9 mouse cellular contexts compared by ENCODE assay signal in the genomic region with DNA sequence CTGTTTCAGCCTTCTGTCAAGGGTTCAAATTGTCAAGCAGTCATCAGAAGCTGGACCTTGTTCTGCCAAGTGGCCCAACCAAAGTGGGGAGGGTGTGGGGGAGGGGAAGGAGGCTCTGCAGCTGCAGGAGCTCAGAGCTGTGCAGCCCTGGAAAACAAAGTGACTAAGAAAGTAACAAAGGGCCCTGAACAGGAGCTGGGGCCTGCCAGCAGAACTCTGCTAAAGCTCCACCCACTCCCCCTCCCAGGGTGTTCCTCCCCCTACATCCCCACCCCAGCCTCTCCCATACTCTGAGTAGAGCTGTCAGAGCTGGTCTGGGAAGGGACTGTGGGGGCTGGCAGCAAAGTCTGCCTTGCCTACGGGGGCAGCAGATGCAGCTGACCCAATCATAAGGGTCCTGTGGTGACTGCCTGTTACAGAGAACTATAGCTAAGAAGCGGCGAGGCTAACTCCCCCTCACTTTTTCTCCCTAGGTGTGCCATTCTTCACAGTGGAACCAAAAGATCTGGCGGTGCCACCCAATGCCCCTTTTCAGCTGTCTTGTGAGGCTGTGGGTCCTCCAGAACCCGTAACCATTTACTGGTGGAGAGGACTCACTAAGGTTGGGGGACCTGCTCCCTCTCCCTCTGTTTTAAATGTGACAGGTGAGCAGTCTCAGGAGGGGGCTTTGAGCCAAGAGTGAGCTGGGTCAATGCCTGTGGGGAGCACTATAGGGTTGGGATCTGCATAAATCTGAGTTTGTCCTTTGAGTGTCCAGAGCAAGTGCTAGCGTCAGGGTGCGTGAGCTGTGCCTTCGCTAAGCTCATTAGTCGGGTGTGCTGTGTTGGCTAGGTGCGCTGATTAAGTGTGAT. TPM values are rescaled to one million over a fixed set of nuclear protein-coding genes. Genes with fewer than 3 reads are reported as not detected.
DNase-seq lines count a peak whose midpoint lies in the region; ATAC-seq lines count a peak whose summit lies in the region.
"Had no signal": no experiment of that assay in that cellular context is flagged by ENCODE, and none has a peak within 500 bp of the region (broad histone marks: within the 10 kb centered on the region; RNA-seq: fewer than 3 reads in every experiment).

No protein-coding gene starts in this region.

- H3K4me2 ChIP-seq in heart, embryonic 11.5 days: no peak overlapping the region
- peak overlapping the region; percentile 11; the same call in 1 of the 2 replicates for H3K4me2 ChIP-seq in hindbrain, embryonic 11.5 days (replicated peaks; ENCODE audit: low read depth, low read length)

- H3K4me3 ChIP-seq in heart, embryonic 11.5 days (ENCODE audit: low read depth, low read length): no peak overlapping the region
- no peak overlapping the region for H3K4me3 ChIP-seq in hindbrain, embryonic 11.5 days (ENCODE audit: low read depth, low read length)

- ATAC-seq in heart, embryonic 11.5 days (replicated peaks; ENCODE audit: insufficient number of reproducible peaks, low FRiP score, low TSS enrichment): 0 out of 2 replicates have a peak, but pooled peaks have one; percentile 7
- ATAC-seq in hindbrain, embryonic 11.5 days (ENCODE audit: low FRiP score): peak; percentile 71
- no peak for ATAC-seq in erythroblast, adult 5-6 weeks (replicated peaks; ENCODE audit: low FRiP score, poor library complexity, severe bottlenecking)

- H3K27ac ChIP-seq in heart, embryonic 11.5 days (ENCODE audit: low read depth, low read length): no peak overlapping the region
- peak overlapping the region; percentile 48 for H3K27ac ChIP-seq in hindbrain, embryonic 11.5 days (ENCODE audit: low read depth, low read length)

- H3K9ac ChIP-seq in heart, embryonic 11.5 days (ENCODE audit: low read depth, low read length): no peak overlapping the region
- peak overlapping the region; percentile 32; the same call in 1 of the 2 replicates for H3K9ac ChIP-seq in hindbrain, embryonic 11.5 days (ENCODE audit: low read depth, low read length)

- H3K36me3 ChIP-seq in heart, embryonic 11.5 days (ENCODE audit: control insufficient read depth, insufficient read depth, low read length): no peaks in the 10 kb centered on the region
- no peaks in the 10 kb centered on the region for H3K36me3 ChIP-seq in hindbrain, embryonic 11.5 days (ENCODE audit: control insufficient read depth, insufficient read depth, low read length)

- no peaks in the 10 kb centered on the region for H3K9me3 ChIP-seq in heart, embryonic 11.5 days (replicated peaks; ENCODE audit: control insufficient read depth, low read length)
- no peaks in the 10 kb centered on the region for H3K9me3 ChIP-seq in hindbrain, embryonic 11.5 days (ENCODE audit: control insufficient read depth, low read length)

- H3K27me3 ChIP-seq in heart, embryonic 11.5 days (ENCODE audit: control insufficient read depth, insufficient read depth, low read length): peaks cover 18% of the 10 kb centered on the region
- H3K27me3 ChIP-seq in hindbrain, embryonic 11.5 days (ENCODE audit: control insufficient read depth, insufficient read depth, low read length): 0 out of 2 replicates have a peak, but pooled peaks cover 9% of the 10 kb centered on the region

- no peak for DNase-seq in heart, adult 11 months
- DNase-seq in ovary, postnatal 36 days (ENCODE audit: low spot score): peak; percentile 49
- no peak for DNase-seq in ovary, postnatal 10 days (ENCODE audit: low spot score)
- peak; percentile 68 for DNase-seq in hindbrain, embryonic 11.5 days (ENCODE audit: low spot score)
- DNase-seq in retina, embryonic 14.5 days (ENCODE audit: low spot score): peak; percentile 66
- DNase-seq in urinary bladder, adult 2 months (ENCODE audit: low spot score): no peak

- WGBS in heart, embryonic 11.5 days (ENCODE audit: insufficient replicate concordance): 46% methylated on average over 10 of the region's 10 CpGs
- 25% methylated on average over 10 of the region's 10 CpGs for WGBS in hindbrain, embryonic 11.5 days

- H3K4me1 ChIP-seq in heart, embryonic 11.5 days (ENCODE audit: control insufficient read depth, insufficient read depth, low read length): peaks cover 42% of the 10 kb centered on the region
- peaks cover 24% of the 10 kb centered on the region for H3K4me1 ChIP-seq in hindbrain, embryonic 11.5 days (replicated peaks; ENCODE audit: control insufficient read depth, insufficient read depth, low read length)

RNA-seq across cellular contexts. Expression of gene Tyro3, which starts 5.5 kb away (rescaled TPM):
- polyA plus RNA-seq in heart, embryonic 11.5 days (2014; fragmentation: Nextera tagmentation; extraction: Ambion mirVana): 7.3 and 8.4 TPM in 2 replicates
- polyA plus RNA-seq in hindbrain, embryonic 11.5 days (2014; fragmentation: Nextera tagmentation; extraction: Ambion mirVana): 16.6 and 17.5 TPM in 2 replicates
- total RNA-seq in erythroblast, adult 5-6 weeks (2015; ENCODE audit: low replicate concordance): not detected in 2 replicates
- not detected in 2 replicates for total RNA-seq in erythroblast, adult 5-6 weeks (2017; ENCODE audit: low replicate concordance)
- 30.0 and 38.1 TPM in 2 replicates for polyA plus RNA-seq in urinary bladder, adult 2 months (2012; rRNA removed)

RNA-seq across cellular contexts. Expression of gene Rpap1, which starts 15.7 kb away (rescaled TPM):
- polyA plus RNA-seq in heart, embryonic 11.5 days (2014; fragmentation: Nextera tagmentation; extraction: Ambion mirVana): 16.2 and 17.4 TPM in 2 replicates
- 19.0 and 19.9 TPM in 2 replicates for polyA plus RNA-seq in hindbrain, embryonic 11.5 days (2014; fragmentation: Nextera tagmentation; extraction: Ambion mirVana)
- 1.3 and 2.7 TPM in 2 replicates for total RNA-seq in erythroblast, adult 5-6 weeks (2015; ENCODE audit: low replicate concordance)
- total RNA-seq in erythroblast, adult 5-6 weeks (2017; ENCODE audit: low replicate concordance): 0.51 and 0.84 TPM in 2 replicates
- 12.0 and 13.7 TPM in 2 replicates for polyA plus RNA-seq in urinary bladder, adult 2 months (2012; rRNA removed)

RNA-seq across cellular contexts. Expression of gene Ltk, which starts 42.8 kb away (rescaled TPM):
- polyA plus RNA-seq in heart, embryonic 11.5 days (2014; fragmentation: Nextera tagmentation; extraction: Ambion mirVana): 0.07 TPM in 1 of 2 replicates, not detected in the other
- polyA plus RNA-seq in hindbrain, embryonic 11.5 days (2014; fragmentation: Nextera tagmentation; extraction: Ambion mirVana): 0.08 and 0.46 TPM in 2 replicates
- not detected in 2 replicates for total RNA-seq in erythroblast, adult 5-6 weeks (2015; ENCODE audit: low replicate concordance)
- not detected in 2 replicates for total RNA-seq in erythroblast, adult 5-6 weeks (2017; ENCODE audit: low replicate concordance)
- polyA plus RNA-seq in urinary bladder, adult 2 months (2012; rRNA removed): 0.19 and 0.34 TPM in 2 replicates
- total RNA-seq: hematopoietic stem cell, adult 5-6 weeks had no signal

Comparison
In these comparisons a context has a peak if more than half of its experiments do, and no peak if none do; other contexts are left out.
1. DNase-seq: peak in ovary, postnatal 36 days (single experiment), hindbrain, embryonic 11.5 days (single experiment) and retina, embryonic 14.5 days (single experiment); none in heart, adult 11 months (single experiment), ovary, postnatal 10 days (single experiment) and urinary bladder, adult 2 months (single experiment).